Mouse (Mus musculus) forebrain, embryonic 11.5 days (tissue): ENCODE results near the gene Mcf2l. TPM values are rescaled to one million over a fixed set of nuclear protein-coding genes. Genes with fewer than 3 reads are reported as not detected.

Experiments used
- ATAC-seq: fragments of 200-750 bp; cut with Nextera tagmentation; replicated peaks from 2 replicates; pipeline ENCODE4 v1.8.0; 2017; ENCODE audit warnings: moderate TSS enrichment; ENCODE audit not compliant: low FRiP score
- DNase-seq: peaks from one replicate; pipeline ENCODE4 v3.0.0-alpha.2; 2017; ENCODE audit warnings: low spot score
- H3K27ac ChIP-seq: fragments of 300-500 bp; sonication (generic); 2 replicates; pipeline ENCODE4 v1.5.1; 2014; ENCODE audit warnings: low read depth, low read length
- H3K27me3 ChIP-seq: fragments of 300-500 bp; sonication (generic); 2 replicates; pipeline ENCODE4 v1.6.1; 2014; ENCODE audit warnings: mild to moderate bottlenecking, low read length, mixed read lengths; ENCODE audit not compliant: control insufficient read depth, insufficient read depth
- H3K36me3 ChIP-seq: fragments of 300-500 bp; sonication (generic); 2 replicates; pipeline ENCODE4 v1.6.1; 2014; ENCODE audit warnings: mild to moderate bottlenecking, low read length, moderate library complexity, mixed read lengths; ENCODE audit not compliant: control insufficient read depth, insufficient read depth
- H3K4me1 ChIP-seq: fragments of 300-500 bp; sonication (generic); replicated peaks from 2 replicates; pipeline ENCODE4 v1.6.1; 2014; ENCODE audit warnings: low read length, mixed read lengths; ENCODE audit not compliant: control insufficient read depth, insufficient read depth
- H3K4me2 ChIP-seq: fragments of 300-500 bp; sonication (generic); 2 replicates; pipeline ENCODE4 v1.6.1; 2014; ENCODE audit warnings: low read depth, mild to moderate bottlenecking, low read length, moderate library complexity, mixed read lengths; ENCODE audit not compliant: severe bottlenecking
- H3K4me3 ChIP-seq: fragments of 300-500 bp; sonication (generic); 2 replicates; pipeline ENCODE4 v1.5.1; 2014; ENCODE audit warnings: low read depth, low read length
- H3K9ac ChIP-seq: fragments of 300-500 bp; sonication (generic); 2 replicates; pipeline ENCODE4 v1.6.1; 2014; ENCODE audit warnings: low read length
- H3K9me3 ChIP-seq: fragments of 300-500 bp; sonication (generic); 2 replicates; pipeline ENCODE4 v1.6.1; 2016; ENCODE audit warnings: low read length, mixed read lengths; ENCODE audit not compliant: control insufficient read depth
- WGBS: fragments of 180-500 bp; shearing (Covaris S2); extraction: QIAGEN DNeasy Blood & Tissue Kit; methylation state at CpG from one replicate; pipeline ENCODE4 v1.1.7; 2014; 5-methylcytosine and 5-hydroxymethylcytosine counted together
- polyA plus RNA-seq: library from polyadenylated mRNA; unstranded; fragments of >200 nt; fragmentation: Nextera tagmentation; extraction: Ambion mirVana; gene quantifications from 2 replicates; pipeline ENCODE4 v1.2.1, GENCODE M21; 2014

Mcf2l gene
- polyA plus RNA-seq, 1 experiment from 2014 or later = 55.5 TPM

DNA sequence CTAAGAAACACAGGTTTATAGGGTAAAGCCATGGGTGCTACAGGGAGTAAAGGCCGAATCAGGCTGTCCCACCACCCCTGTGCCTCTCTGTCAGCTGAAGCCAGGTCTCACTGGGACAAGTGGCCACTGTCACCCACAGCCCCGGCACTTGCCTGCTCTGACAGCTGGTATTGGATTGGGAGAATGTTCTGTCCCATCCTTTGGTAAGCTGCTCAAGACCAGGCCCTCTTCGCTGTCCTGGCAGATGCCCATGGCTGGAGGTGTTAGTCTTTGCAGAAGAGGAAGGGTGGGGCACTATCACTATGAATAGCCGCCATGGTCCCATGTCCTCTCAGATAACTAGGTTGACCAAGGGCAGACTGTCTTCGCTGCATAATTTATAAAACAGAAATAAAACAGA is 40.0 kb upstream of the Mcf2l start:
- H3K4me1 ChIP-seq = peaks cover 10% of the 10 kb centered on the region
- DNase-seq = no peak
- no peak overlapping the region for H3K27ac ChIP-seq
- ATAC-seq = no peak
- H3K9me3 ChIP-seq = no peaks in the 10 kb centered on the region
- H3K9ac ChIP-seq = no peak overlapping the region
- WGBS = 97% methylated on average over 5 of the region's 5 CpGs
- H3K4me3 ChIP-seq = no peak overlapping the region
- H3K36me3 ChIP-seq = peaks cover 4% of the 10 kb centered on the region
- H3K4me2 ChIP-seq = no peak overlapping the region
- no peaks in the 10 kb centered on the region for H3K27me3 ChIP-seq

DNA sequence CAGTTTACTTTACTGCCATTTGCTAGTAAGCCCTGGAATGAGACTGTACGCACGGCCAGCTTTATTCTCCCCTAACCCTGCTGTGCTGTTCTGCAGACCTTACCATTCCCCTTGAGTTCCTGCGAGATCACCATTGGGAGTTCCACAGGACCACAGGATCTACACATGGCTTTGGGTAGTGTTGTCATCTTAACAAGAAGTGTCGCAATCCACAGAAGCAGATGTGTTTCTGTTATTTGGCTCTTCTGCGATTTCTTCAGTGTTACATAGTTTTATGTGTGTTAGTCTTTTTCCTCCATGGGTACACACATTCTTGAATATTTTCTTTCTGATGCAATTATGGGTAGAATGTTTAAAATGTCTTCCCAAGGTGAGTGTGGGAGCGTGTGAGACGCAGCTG is 32.8 kb upstream of the Mcf2l start:
- no peak for ATAC-seq
- no peaks in the 10 kb centered on the region for H3K9me3 ChIP-seq
- WGBS = 91% methylated on average over 7 of the region's 7 CpGs

DNA sequence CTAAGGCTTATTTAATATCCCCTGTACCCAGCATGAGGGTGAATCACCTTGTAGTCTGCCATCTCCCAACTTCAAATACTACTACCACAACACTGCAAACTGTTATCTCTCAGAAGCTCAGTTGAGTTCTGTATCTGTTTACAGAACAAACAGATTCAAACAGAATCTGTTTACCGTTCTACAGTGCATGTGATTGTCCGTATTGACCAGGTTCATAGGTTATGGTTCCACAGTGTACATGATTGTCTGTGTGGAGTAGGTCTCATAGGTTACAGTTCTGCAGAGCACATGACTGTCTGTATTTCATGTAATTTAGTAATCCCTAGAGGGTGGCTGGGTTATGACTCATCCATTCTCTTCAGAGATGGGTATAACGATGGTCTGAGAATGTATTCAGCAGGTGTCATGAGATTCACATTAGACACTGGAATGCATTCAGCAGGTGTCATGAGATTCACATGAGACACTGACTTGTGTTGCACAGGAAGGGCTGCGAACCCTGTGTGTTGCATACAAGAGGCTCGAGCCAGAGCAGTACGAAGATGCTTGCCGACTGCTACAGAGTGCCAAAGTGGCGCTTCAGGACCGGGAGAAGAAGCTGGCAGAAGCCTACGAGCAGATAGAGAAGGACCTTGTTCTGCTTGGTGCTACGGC is 31.1 kb upstream of the Mcf2l start:
- H3K4me2 ChIP-seq = no peak overlapping the region
- H3K4me1 ChIP-seq = no peaks in the 10 kb centered on the region
- DNase-seq = no peak
- H3K27me3 ChIP-seq = no peaks in the 10 kb centered on the region
- no peaks in the 10 kb centered on the region for H3K36me3 ChIP-seq
- no peaks in the 10 kb centered on the region for H3K9me3 ChIP-seq
- 93% methylated on average over 11 of the region's 11 CpGs for WGBS
- H3K9ac ChIP-seq = no peak overlapping the region
- no peak overlapping the region for H3K27ac ChIP-seq
- no peak for ATAC-seq
- no peak overlapping the region for H3K4me3 ChIP-seq

More for the DNA sequence above, 32.8 kb upstream of the Mcf2l start:
- H3K36me3 ChIP-seq = no peaks in the 10 kb centered on the region
- H3K4me3 ChIP-seq = no peak overlapping the region
- H3K9ac ChIP-seq = no peak overlapping the region
- no peak for DNase-seq
- H3K27ac ChIP-seq = no peak overlapping the region
- H3K27me3 ChIP-seq = no peaks in the 10 kb centered on the region
- H3K4me2 ChIP-seq = no peak overlapping the region
- H3K4me1 ChIP-seq = no peaks in the 10 kb centered on the region

DNA sequence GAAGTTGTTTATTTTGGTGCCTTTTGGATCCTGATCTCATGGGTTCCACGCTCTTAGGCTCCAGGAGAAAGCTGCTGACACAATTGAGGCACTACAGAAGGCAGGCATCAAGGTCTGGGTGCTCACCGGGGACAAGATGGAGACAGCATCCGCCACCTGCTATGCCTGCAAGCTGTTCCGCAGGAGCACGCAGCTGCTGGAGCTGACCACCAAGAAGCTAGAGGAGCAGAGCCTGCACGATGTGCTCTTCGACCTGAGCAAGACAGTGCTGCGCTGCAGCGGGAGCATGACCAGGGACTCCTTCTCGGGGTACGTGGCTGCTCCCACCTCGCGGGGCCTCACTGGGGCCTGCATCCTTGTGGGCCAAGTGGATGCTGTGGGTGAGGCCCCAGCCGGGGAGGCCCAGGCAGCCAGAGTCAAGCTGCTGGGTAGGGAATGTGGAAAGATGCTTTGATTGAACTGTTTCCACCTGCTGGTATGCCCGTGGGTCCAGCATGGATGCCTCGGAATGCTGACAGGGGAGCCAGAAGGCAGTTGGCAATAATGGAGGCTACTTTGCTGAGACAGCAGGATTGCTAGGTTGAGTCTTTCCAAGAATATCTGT is 29.2 kb upstream of the Mcf2l start:
- no peak for ATAC-seq
- no peak for DNase-seq
- no peak overlapping the region for H3K4me3 ChIP-seq
- H3K4me2 ChIP-seq = no peak overlapping the region
- H3K36me3 ChIP-seq = no peaks in the 10 kb centered on the region; the same call in 1 of the 2 replicates
- no peaks in the 10 kb centered on the region for H3K4me1 ChIP-seq
- H3K9me3 ChIP-seq = no peaks in the 10 kb centered on the region
- no peaks in the 10 kb centered on the region for H3K27me3 ChIP-seq
- no peak overlapping the region for H3K9ac ChIP-seq
- 95% methylated on average over 16 of the region's 16 CpGs for WGBS
- H3K27ac ChIP-seq = no peak overlapping the region

DNA sequence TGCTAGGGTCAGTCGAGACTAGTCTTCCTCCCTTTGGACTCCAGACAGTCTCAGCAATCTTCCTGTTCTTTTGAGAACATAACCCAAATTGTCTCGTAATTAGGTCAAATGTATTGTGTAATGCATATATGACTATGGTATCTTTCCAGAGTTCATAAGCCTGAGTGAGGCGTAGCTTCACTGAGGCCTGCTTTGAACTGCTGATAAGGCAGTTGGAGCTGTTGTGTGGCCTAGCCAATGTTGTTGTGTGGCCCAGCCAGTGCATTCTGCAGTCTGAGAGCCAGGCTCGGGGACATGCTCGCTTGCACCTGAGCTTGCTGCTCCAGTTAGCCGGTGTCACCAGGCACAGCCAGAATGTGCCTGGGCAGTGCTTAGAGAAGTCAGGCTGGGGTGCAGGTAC is 27.2 kb upstream of the Mcf2l start:
- WGBS = 87% methylated on average over 6 of the region's 6 CpGs
- Histone ChIP-seq H3K9me3 (no peaks in the 10 kb centered on the region), H3K27me3 (no peaks in the 10 kb centered on the region), H3K27ac (no peak overlapping the region), H3K4me3 (no peak overlapping the region), H3K9ac (no peak overlapping the region), H3K36me3 (no peaks in the 10 kb centered on the region; the same call in 1 of the 2 replicates), H3K4me1 (no peaks in the 10 kb centered on the region), H3K4me2 (no peak overlapping the region)
- no peak for ATAC-seq
- no peak for DNase-seq

DNA sequence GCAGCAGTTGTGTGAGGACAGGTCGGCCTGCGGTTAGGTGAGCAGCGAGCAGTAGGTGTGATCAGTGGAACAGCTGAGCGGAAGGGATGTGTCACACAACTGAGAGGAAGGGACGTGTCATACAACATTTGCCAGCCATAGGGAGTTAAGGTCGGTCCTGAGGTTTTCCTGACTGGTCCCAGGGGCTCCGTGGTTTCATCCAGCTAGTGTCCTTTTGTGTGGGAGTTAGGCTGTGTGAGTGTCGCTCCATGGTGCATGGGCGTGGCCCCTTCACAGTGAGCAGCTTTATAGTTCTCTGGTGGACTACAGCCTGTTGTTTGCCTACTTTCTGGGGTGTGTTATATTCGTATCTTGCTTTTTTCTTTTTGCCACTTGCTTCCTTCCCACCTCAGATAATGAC is 22.4 kb upstream of the Mcf2l start:
- Histone ChIP-seq H3K9me3 (no peaks in the 10 kb centered on the region), H3K27me3 (no peaks in the 10 kb centered on the region), H3K27ac (no peak overlapping the region), H3K4me3 (no peak overlapping the region), H3K36me3 (no peaks in the 10 kb centered on the region; the same call in 1 of the 2 replicates), H3K4me2 (no peak overlapping the region), H3K9ac (no peak overlapping the region), H3K4me1 (no peaks in the 10 kb centered on the region)
- ATAC-seq (no peak), DNase-seq (no peak)
- 91% methylated on average over 10 of the region's 10 CpGs for WGBS

DNA sequence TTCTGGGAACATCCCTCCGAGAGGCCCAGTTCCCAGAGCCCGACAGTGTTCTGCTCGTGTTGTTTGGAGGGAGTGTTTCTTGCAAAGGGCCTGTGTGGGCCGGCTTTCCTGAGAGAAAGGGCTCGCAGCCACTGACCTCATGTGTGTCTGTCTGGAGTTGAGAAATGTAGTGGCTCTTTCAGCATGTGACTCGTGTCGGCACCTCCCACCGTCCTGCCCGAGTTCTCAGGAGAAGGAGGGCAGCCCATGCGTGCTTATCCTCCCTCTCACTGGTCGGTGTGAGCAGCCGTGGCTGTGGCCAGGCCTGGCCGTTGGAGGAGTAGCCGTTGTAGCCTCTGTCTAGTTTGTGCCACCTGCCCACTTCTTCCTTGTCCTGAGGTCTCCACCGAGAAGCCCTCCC is 17.6 kb upstream of the Mcf2l start:
- 84% methylated on average over 15 of the region's 15 CpGs for WGBS
- Histone ChIP-seq H3K4me2 (no peak overlapping the region), H3K4me3 (no peak overlapping the region), H3K36me3 (no peaks in the 10 kb centered on the region; the same call in 1 of the 2 replicates), H3K27me3 (no peaks in the 10 kb centered on the region), H3K9ac (no peak overlapping the region), H3K27ac (no peak overlapping the region), H3K9me3 (no peaks in the 10 kb centered on the region), H3K4me1 (no peaks in the 10 kb centered on the region)
- ATAC-seq (no peak), DNase-seq (no peak)

DNA sequence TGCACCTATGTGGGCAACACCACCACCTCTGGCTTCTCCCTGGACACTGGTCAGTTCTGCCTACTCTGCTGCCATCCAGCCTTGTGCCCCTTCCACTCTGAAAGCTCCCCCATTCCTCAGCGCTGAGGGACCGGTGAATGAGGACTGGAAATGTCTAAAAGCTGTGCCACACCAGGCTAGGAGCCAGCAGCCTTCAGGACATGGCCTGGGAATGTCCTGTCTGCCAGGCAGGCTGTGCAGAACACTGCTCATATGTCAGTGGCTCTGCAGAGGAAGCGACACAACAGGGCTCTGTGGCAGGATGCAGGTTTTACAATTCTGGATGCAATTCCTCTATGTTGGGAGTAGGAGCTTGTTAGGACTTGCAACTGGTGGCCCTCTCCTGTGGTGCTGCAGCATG is 10.5 kb upstream of the Mcf2l start:
- WGBS = 87% methylated on average over 3 of the region's 3 CpGs
- Histone ChIP-seq H3K4me1 (no peaks in the 10 kb centered on the region), H3K4me3 (no peak overlapping the region), H3K4me2 (no peak overlapping the region), H3K27ac (no peak overlapping the region), H3K27me3 (no peaks in the 10 kb centered on the region), H3K9ac (no peak overlapping the region), H3K36me3 (no peaks in the 10 kb centered on the region), H3K9me3 (no peaks in the 10 kb centered on the region)
- DNase-seq (no peak), ATAC-seq (no peak)

DNA sequence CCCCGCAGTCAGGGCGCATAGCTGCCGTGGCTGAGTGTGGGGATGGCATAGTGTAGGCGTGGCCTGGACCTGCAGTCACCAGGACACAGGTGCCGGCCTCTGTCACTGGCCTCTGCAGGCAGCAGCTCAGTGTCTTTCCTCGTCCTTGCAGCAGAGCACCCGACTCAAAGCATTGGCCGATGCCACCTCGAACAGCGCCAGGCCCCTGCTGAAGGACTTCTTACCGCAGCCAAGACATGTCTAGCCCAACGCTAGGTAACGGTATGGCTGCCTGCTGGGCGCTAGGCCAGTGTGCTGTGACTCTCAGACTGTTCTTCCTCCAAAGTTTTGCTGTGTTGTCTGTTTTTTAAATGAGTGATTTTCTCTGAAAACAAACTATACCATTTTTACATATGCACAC is 10.0 kb upstream of the Mcf2l start:
- 84% methylated on average over 14 of the region's 14 CpGs for WGBS
- Histone ChIP-seq H3K4me2 (no peak overlapping the region), H3K4me3 (no peak overlapping the region), H3K9ac (no peak overlapping the region), H3K27ac (no peak overlapping the region), H3K4me1 (no peaks in the 10 kb centered on the region), H3K9me3 (no peaks in the 10 kb centered on the region), H3K27me3 (no peaks in the 10 kb centered on the region), H3K36me3 (no peaks in the 10 kb centered on the region)
- no peak for DNase-seq
- no peak for ATAC-seq
